Mouse (Mus musculus) thymus, adult 2 months (tissue): ENCODE data around the gene Stk40.

Experiments used
- CTCF ChIP-seq: fragments of 200-500 bp; IDR thresholded peaks from 2 replicates; pipeline ENCODE4 v1.5.1; 2012; ENCODE audit warnings: mild to moderate bottlenecking, control low read depth, low read length, moderate library complexity, borderline replicate concordance; ENCODE audit not compliant: control insufficient read depth, poor library complexity, insufficient read depth; ENCODE audit errors: extremely low read depth
- POLR2A ChIP-seq: fragments of 200-500 bp; IDR thresholded peaks from 2 replicates; pipeline ENCODE4 v1.6.1; 2012; ENCODE audit warnings: mild to moderate bottlenecking, low read length, control low read depth, moderate library complexity; ENCODE audit not compliant: control insufficient read depth, poor library complexity, insufficient read depth; ENCODE audit errors: extremely low read depth

DNA sequence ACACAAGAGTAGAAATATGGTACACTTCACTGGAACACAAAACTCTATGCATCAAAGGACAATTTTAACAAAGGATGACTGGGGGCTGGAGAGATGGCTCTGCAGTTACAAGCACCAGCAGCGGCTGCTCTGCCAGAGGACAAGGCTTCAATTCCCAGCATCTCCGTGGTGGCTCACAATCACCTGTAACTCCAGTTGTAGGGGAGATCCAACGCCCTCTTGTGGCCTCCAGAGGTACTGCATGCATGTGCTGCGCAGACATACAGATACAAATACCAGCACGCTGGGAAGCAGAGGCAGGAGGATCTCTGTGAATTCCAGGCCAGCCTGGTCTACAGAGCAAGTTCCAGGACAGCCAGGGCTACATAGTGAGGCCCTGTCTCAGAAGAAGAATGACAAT lies 52.9 kb downstream of the Stk40 start:
- TF ChIP-seq CTCF (peak; percentile 88), POLR2A (no peak)
